Mouse (Mus musculus) G1E (cell line): ENCODE results near the gene Tex33. TPM values are rescaled to one million over a fixed set of nuclear protein-coding genes. Genes with fewer than 3 reads are reported as not detected.

Experiments
- ATAC-seq: 2 replicates; pipeline ENCODE4 v1.8.0; 2016; ENCODE audit warnings: mild to moderate bottlenecking; ENCODE audit not compliant: insufficient number of reproducible peaks, poor library complexity, low FRiP score, severe bottlenecking; ENCODE audit errors: extremely low read depth
- DNase-seq: peaks from one replicate; pipeline ENCODE4 v3.0.0; 2012; ENCODE audit warnings: low spot score
- H3K27me3 ChIP-seq: 2 replicates; pipeline ENCODE4 v1.6.1; 2012; ENCODE audit warnings: mild to moderate bottlenecking, low read length, inconsistent platforms; ENCODE audit not compliant: insufficient read depth
- H3K36me3 ChIP-seq: replicated peaks from 2 replicates; pipeline ENCODE3; 2012; ENCODE audit warnings: mild to moderate bottlenecking, inconsistent platforms
- H3K4me1 ChIP-seq: 2 replicates; pipeline ENCODE4 v1.6.1; 2012; ENCODE audit warnings: low read depth, low read length, inconsistent platforms, mixed read lengths; ENCODE audit not compliant: insufficient read depth
- H3K4me3 ChIP-seq: 2 replicates; pipeline ENCODE4 v1.5.1; 2012; ENCODE audit warnings: low read depth, mild to moderate bottlenecking, inconsistent platforms, low read length, moderate library complexity, mixed read lengths
- H3K9me3 ChIP-seq: replicated peaks from 2 replicates; pipeline ENCODE4 v1.6.1; 2012; ENCODE audit warnings: inconsistent platforms
- CTCF ChIP-seq: IDR thresholded peaks from 2 replicates; pipeline ENCODE4 v1.5.1; 2012; ENCODE audit warnings: low read depth, low read length, inconsistent platforms, mixed read lengths
- GATA1 ChIP-seq: IDR thresholded peaks from 2 replicates; pipeline ENCODE4 v1.6.1; 2012; ENCODE audit warnings: borderline replicate concordance, low read length, inconsistent platforms, mixed read lengths
- GATA2 ChIP-seq: IDR thresholded peaks from 2 replicates; pipeline ENCODE4 v1.6.1; 2012; ENCODE audit warnings: low read depth, low read length, inconsistent platforms, borderline replicate concordance
- POLR2AphosphoS5 ChIP-seq: IDR thresholded peaks from 2 replicates; pipeline ENCODE4 v1.6.1; 2012; ENCODE audit warnings: low read depth, low read length, inconsistent platforms; ENCODE audit not compliant: insufficient replicate concordance
- TAL1 ChIP-seq: conservative IDR thresholded peaks from 2 replicates; pipeline ENCODE4 v1.6.1; 2012; ENCODE audit warnings: low read depth, low read length, inconsistent platforms, mixed read lengths
- polyA plus RNA-seq: library from polyadenylated mRNA; stranded (reverse); fragments of >175 nt; gene quantifications from 2 replicates; pipeline ENCODE4 v1.2.3, GENCODE M21; 2012
- total RNA-seq, 2 experiments: library from RNA; stranded (forward) in 1 of 2; stranded (reverse) in 1 of 2; fragments of 200-1000 nt in 1 of 2; fragments of >200 nt in 1 of 2; fragmentation: Nextera tagmentation in 1 of 2; gene quantifications; 2 replicates each; pipeline ENCODE4 v1.2.3; 2014 to 2017

The Tex33 gene
- total and polyA plus RNA-seq, 3 experiments, result 0.49 TPM; not detected in 2

GRCm38 (mm10) chr15:78437237-78438017, 41.7 kb upstream of the Tex33 start:
- H3K9me3 ChIP-seq, result no peaks in the 10 kb centered on the region
- no peaks in the 10 kb centered on the region for H3K36me3 ChIP-seq
- peak overlapping the region; percentile 20; the same call in 1 of the 2 replicates for H3K4me3 ChIP-seq
- peaks cover 98% of the 10 kb centered on the region for H3K27me3 ChIP-seq
- no peak for DNase-seq
- no peak for ATAC-seq
- TF ChIP-seq POLR2AphosphoS5, result no peak
- no peak for TF ChIP-seq TAL1
- no peak for TF ChIP-seq GATA1
- TF ChIP-seq CTCF, result no peak
- no peak for TF ChIP-seq GATA2
- peaks cover 39% of the 10 kb centered on the region for H3K4me1 ChIP-seq

DNA sequence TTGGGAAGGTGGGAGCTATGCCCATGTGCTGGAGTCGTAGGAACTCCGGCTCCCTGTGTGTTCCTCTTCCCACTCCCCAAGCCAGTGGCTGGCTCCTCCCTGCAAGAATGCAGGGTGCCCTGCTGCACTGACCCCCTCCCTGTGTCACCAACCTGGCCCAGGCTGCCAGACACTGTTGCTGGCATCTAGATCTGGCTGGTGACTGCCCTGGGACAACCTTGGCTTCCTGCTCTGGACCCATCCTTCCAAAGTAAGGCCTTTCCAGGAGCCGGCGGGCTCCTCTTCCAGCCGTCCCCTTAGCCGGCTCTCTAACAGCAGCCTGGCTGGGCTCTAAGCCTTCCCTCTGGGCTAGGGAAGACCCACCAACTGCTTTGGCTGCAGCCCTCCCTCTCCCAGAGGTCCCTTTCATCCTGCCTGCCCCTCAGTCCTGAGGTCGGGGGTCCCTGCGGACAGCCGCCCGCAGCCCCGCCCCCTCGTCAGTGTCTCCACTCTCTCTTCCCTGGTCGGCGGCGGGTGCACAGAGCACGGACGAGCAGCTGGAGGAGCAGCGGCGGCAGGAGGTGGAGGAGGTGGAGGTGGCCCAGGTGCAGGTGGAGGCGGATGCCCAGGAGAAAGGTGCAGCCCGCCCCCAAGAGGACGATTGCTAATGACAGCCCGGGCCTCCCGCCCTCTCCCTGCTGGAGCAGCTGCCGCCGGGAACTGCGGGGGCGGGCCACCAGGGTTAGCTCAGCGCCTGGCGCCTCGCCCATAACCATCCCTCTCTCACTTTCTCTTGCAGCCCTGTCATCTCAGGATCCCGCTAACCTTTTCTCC, 40.9 kb upstream of the Tex33 start:
- peak; percentile 65 for DNase-seq
- peak overlapping the region; percentile 20; the same call in 1 of the 2 replicates for H3K4me3 ChIP-seq
- no peaks in the 10 kb centered on the region for H3K9me3 ChIP-seq
- TF ChIP-seq GATA1, result no peak
- no peak for TF ChIP-seq TAL1
- TF ChIP-seq CTCF, result no peak
- TF ChIP-seq POLR2AphosphoS5, result no peak
- TF ChIP-seq GATA2, result no peak
- peaks cover 99% of the 10 kb centered on the region for H3K27me3 ChIP-seq
- peaks cover 38% of the 10 kb centered on the region for H3K4me1 ChIP-seq
- H3K36me3 ChIP-seq, result no peaks in the 10 kb centered on the region
- no peak for ATAC-seq

DNA sequence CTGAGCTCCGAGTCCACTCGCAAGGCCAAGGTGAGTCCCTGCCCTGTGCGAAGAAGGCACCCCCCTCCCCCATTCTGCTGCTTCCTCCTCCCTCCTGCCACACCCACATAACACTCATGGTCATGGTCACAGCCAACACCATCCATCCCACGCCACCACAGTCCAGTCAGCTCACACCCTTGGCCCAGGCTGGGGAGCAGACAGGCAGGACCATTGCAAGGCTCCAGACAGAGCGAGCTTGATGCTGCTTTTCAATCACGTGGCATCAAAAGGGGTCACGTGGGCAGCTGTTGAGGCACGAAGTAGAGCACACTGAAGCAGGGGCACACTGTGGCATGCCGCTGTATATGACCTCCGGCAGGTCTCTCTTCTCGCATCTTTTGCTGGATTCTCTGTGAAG, 40.0 kb upstream of the Tex33 start:
- H3K36me3 ChIP-seq, result no peaks in the 10 kb centered on the region

DNA sequence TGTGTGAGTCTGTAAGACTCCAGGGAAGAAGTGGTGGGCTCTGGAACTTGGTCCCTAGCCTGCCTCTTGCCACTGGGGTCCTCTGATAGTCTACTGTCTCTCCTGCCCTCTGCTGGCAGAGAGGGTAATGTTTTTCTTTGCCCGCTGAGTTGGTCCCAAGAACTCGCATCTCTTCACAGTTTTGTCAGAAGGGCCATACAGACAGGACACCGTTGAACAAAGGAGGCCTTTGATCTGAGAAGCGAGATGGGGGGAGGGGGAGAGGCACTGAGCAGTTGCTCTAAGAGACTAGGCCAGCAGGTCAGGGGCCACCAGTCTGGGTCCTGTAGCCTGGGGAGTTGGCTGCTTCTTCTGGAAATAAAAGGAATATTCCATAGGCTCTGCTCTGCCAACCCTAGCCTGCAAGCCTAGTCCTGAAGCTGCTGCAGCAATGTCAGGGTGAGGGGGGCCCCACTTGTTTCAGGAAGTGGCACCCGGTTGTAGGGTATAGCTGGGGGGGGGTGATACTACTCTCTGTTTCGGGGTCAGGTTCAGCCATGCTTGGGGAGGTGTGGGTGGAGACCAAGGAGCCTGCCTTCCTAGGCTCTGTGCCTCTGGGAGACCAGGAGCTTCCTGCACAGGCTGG, 39.3 kb upstream of the Tex33 start:
- TF ChIP-seq CTCF (0 out of 2 replicates have a peak, but pooled peaks have one; percentile 9), GATA1 (no peak), TAL1 (no peak)
- no peak overlapping the region for H3K4me3 ChIP-seq
- H3K36me3 ChIP-seq, result no peaks in the 10 kb centered on the region
- peaks cover 34% of the 10 kb centered on the region for H3K4me1 ChIP-seq
- no peak for ATAC-seq
- peaks cover 99% of the 10 kb centered on the region for H3K27me3 ChIP-seq
- DNase-seq, result no peak
- H3K9me3 ChIP-seq, result no peaks in the 10 kb centered on the region

More for the DNA sequence above, 40.0 kb upstream of the Tex33 start:
- no peak for DNase-seq
- no peaks in the 10 kb centered on the region for H3K9me3 ChIP-seq
- H3K4me3 ChIP-seq, result no peak overlapping the region
- peaks cover 99% of the 10 kb centered on the region for H3K27me3 ChIP-seq
- no peak for ATAC-seq
- no peak for TF ChIP-seq TAL1
- no peak for TF ChIP-seq GATA2
- TF ChIP-seq GATA1, result no peak
- no peak for TF ChIP-seq POLR2AphosphoS5
- TF ChIP-seq CTCF, result no peak
- peaks cover 34% of the 10 kb centered on the region for H3K4me1 ChIP-seq

DNA sequence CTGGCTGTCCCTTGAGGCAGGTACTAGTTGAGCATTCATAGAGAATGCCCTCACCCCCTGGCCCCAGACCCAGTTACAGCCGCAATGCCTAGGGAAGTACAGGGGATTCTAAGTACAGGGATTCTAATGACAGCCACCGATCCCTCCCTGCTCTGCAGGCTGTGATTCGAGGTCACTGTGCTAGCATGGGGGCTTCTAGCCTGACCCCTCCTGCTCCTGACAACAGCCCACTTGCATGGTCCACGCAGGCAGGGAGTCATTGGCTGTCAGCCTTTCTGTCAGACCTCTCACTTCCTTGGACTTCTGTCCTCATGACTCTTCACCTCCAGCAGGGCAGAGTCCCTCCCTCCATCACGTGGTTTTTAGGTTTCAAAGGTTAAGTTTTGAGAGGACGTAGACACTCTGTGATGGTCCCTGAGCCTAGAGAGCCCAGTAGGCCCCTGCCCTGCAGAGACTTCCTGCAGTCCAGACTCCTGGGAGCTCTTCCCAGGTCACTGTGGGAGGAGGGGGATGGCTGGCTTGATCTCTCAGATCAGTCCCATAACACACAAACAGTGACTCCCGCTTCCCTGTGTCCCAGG, 35.9 kb upstream of the Tex33 start:
- ATAC-seq, result no peak
- TF ChIP-seq CTCF (no peak), TAL1 (no peak), GATA1 (no peak), POLR2AphosphoS5 (no peak), GATA2 (no peak)
- Histone ChIP-seq H3K36me3 (no peaks in the 10 kb centered on the region), H3K4me1 (peaks cover 19% of the 10 kb centered on the region), H3K4me3 (no peak overlapping the region), H3K9me3 (no peaks in the 10 kb centered on the region), H3K27me3 (peaks cover 97% of the 10 kb centered on the region)
- DNase-seq, result no peak

GRCm38 (mm10) chr15:78430874-78431273, 35.2 kb upstream of the Tex33 start:
- no peak overlapping the region for H3K4me3 ChIP-seq
- peaks cover 96% of the 10 kb centered on the region for H3K27me3 ChIP-seq

More at GRCm38 (mm10) chr15:78430874-78431273, 35.2 kb upstream of the Tex33 start:
- DNase-seq, result no peak
- TF ChIP-seq GATA1 (no peak), GATA2 (no peak), TAL1 (no peak), CTCF (no peak), POLR2AphosphoS5 (no peak)
- peaks cover 15% of the 10 kb centered on the region; the same call in 1 of the 2 replicates for H3K4me1 ChIP-seq
- no peaks in the 10 kb centered on the region for H3K36me3 ChIP-seq
- H3K9me3 ChIP-seq, result no peaks in the 10 kb centered on the region
- no peak for ATAC-seq
